In the genomic region with DNA sequence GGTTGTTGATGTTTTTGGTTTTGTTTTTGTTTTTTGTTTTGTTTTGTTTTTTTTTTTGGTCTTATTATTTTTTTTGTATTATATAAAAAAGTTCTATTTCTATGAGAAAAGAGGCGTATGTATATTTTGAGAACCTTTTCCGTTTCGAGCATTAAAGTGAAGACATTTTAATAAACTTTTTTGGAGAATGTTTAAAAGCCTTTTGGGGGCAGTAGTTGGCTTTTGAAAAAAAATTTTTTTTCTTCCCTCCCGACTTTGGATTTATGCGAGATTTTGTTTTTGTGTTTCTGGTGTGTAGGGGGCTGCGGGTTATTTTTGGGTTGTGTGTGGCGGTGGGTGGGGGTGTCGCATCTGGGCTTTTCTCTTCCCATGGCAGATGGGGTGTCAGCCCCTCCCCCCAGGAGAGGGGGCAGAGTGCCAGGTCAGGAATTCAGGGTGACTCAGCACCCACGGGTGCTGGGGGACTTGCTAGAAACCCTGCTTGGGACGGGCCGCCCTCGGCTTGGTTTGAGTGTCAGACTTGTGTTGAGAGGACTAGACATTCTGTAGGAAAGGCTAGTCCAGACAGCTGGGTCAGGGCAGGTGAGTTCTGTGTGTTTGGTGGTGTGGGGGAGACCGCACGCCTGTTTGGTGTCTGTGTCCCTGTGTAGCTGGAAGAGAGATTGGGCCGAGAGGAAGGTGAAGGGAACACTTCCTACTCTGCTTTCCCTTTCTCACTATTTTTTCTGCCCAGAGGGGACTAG, we compare ENCODE assay signal across 8 mouse cellular contexts. TPM values are rescaled to one million over a fixed set of nuclear protein-coding genes. Genes with fewer than 3 reads are reported as not detected.
A peak's percentile ranks its signal among the peaks of the same experiment; 100 is the strongest.
DNase-seq lines count a peak whose midpoint lies in the region; ATAC-seq and TF ChIP-seq lines count a peak whose summit lies in the region.

No protein-coding gene starts in this region.

- H3K4me3 ChIP-seq in bone marrow macrophage, adult 2 months (ENCODE audit: insufficient read depth, low read length) = peak overlapping the region; percentile 96
- H3K4me3 ChIP-seq in intestine, postnatal 0 days (ENCODE audit: low read depth, low read length) = peak overlapping the region; percentile 82
- peak overlapping the region; percentile 71 for H3K4me3 ChIP-seq in liver, embryonic 15.5 days (replicated peaks)
- H3K4me3 ChIP-seq in olfactory bulb, adult 2 months (ENCODE audit: insufficient read depth, low read depth, low read length) = peak overlapping the region; percentile 68; the same call in 1 of the 2 replicates

- H3K4me2 ChIP-seq in intestine, postnatal 0 days (replicated peaks; ENCODE audit: low read depth) = peak overlapping the region; percentile 80
- peak overlapping the region; percentile 91 for H3K4me2 ChIP-seq in liver, embryonic 15.5 days

- TF ChIP-seq CTCF in bone marrow macrophage, adult 2 months (IDR thresholded peaks at IDR 0.05; ENCODE audit: low read depth, low read length) = no peak
- no peak for TF ChIP-seq CTCF in intestine, postnatal 0 days (IDR thresholded peaks at IDR 0.05; ENCODE audit: low read depth)
- no peak for TF ChIP-seq CTCF in olfactory bulb, adult 2 months (IDR thresholded peaks at IDR 0.05; ENCODE audit: insufficient read depth, low read depth, low read length)

- peak overlapping the region; percentile 94 for H3K9ac ChIP-seq in intestine, postnatal 0 days (ENCODE audit: low read depth, low read length)
- peak overlapping the region; percentile 55 for H3K9ac ChIP-seq in liver, embryonic 15.5 days

- WGBS in intestine, postnatal 0 days = 39% methylated on average over 15 of the region's 15 CpGs
- WGBS in liver, embryonic 15.5 days (ENCODE audit: insufficient replicate concordance) = 18% methylated on average over 15 of the region's 15 CpGs
- 47% methylated on average over 15 of the region's 15 CpGs for WGBS in olfactory bulb, adult 2 months

- ATAC-seq in intestine, postnatal 0 days = no peak
- ATAC-seq in liver, embryonic 15.5 days (ENCODE audit: insufficient read depth) = no peak

- H3K36me3 ChIP-seq in intestine, postnatal 0 days (ENCODE audit: control insufficient read depth, insufficient read depth) = peaks cover 6% of the 10 kb centered on the region; the same call in 1 of the 2 replicates
- H3K36me3 ChIP-seq in liver, embryonic 15.5 days (replicated peaks) = peaks cover 4% of the 10 kb centered on the region; the same call in 1 of the 2 replicates

- DNase-seq in layer of hippocampus, adult 11-12 months (ENCODE audit: low spot score) = peak; percentile 74
- no peak for DNase-seq in layer of hippocampus, adult 9-10 months (ENCODE audit: low spot score)
- peak; percentile 79 for DNase-seq in gastrocnemius, postnatal 14 days
- DNase-seq in embryo, embryonic 9.5 days (ENCODE audit: extremely low spot score) = no peak

- H3K4me1 ChIP-seq in bone marrow macrophage, adult 2 months (ENCODE audit: control insufficient read depth, insufficient read depth, low read length) = peaks cover 23% of the 10 kb centered on the region
- 0 out of 2 replicates have a peak, but pooled peaks cover 3% of the 10 kb centered on the region for H3K4me1 ChIP-seq in intestine, postnatal 0 days (replicated peaks; ENCODE audit: control insufficient read depth, insufficient read depth, low read length)
- H3K4me1 ChIP-seq in liver, embryonic 15.5 days (replicated peaks) = peaks cover 62% of the 10 kb centered on the region
- H3K4me1 ChIP-seq in olfactory bulb, adult 2 months (ENCODE audit: control insufficient read depth, insufficient read depth, low read length) = peaks cover 31% of the 10 kb centered on the region

- intact Hi-C loops in gastrocnemius, postnatal 14 days (cut with DNase I; ENCODE audit: low total_unique reads) = no loop called here

- H3K27ac ChIP-seq in bone marrow macrophage, adult 2 months (ENCODE audit: insufficient read depth, low read depth, low read length) = peak overlapping the region; percentile 95
- H3K27ac ChIP-seq in intestine, postnatal 0 days (ENCODE audit: low read depth, low read length) = peak overlapping the region; percentile 51
- peak overlapping the region; percentile 35; the same call in 1 of the 2 replicates for H3K27ac ChIP-seq in liver, embryonic 15.5 days (replicated peaks)
- H3K27ac ChIP-seq in olfactory bulb, adult 2 months (ENCODE audit: insufficient read depth, low read depth, low read length) = no peak overlapping the region

- no peaks in the 10 kb centered on the region for H3K27me3 ChIP-seq in intestine, postnatal 0 days (replicated peaks; ENCODE audit: control insufficient read depth, insufficient read depth, low read length)
- H3K27me3 ChIP-seq in liver, embryonic 15.5 days = peaks cover 60% of the 10 kb centered on the region

- TF ChIP-seq POLR2A in bone marrow macrophage, adult 2 months (IDR thresholded peaks at IDR 0.05; ENCODE audit: borderline replicate concordance, low read depth, low read length) = no peak
- no peak for TF ChIP-seq POLR2A in olfactory bulb, adult 2 months (IDR thresholded peaks at IDR 0.05; ENCODE audit: insufficient read depth, low read depth, low read length)

- no peaks in the 10 kb centered on the region for H3K9me3 ChIP-seq in intestine, postnatal 0 days (ENCODE audit: control insufficient read depth)
- H3K9me3 ChIP-seq in liver, embryonic 15.5 days (replicated peaks) = no peaks in the 10 kb centered on the region

RNA-seq across cellular contexts. Expression of a gene that starts 0.8 kb away (rescaled TPM):
- polyA plus RNA-seq in bone marrow macrophage, adult 2 months (2012; ENCODE audit: insufficient read depth, insufficient read length, missing spikeins) = 129 and 138 TPM in 2 replicates
- 10 to 100 TPM; 18.1 to 22.8 TPM for total RNA-seq in gastrocnemius, postnatal 14 days (2021)
- polyA plus RNA-seq in intestine, postnatal 0 days (2015; fragmentation: Nextera tagmentation; extraction: Ambion mirVana) = 25.0 and 26.8 TPM in 2 replicates
- 17.4 and 18.2 TPM in 2 replicates for polyA plus RNA-seq in liver, embryonic 15.5 days (2015; fragmentation: Nextera tagmentation; extraction: Ambion mirVana)
- 167 TPM in 1 of 2 replicates, not detected in the other for polyA plus RNA-seq in olfactory bulb, adult 2 months (2012; ENCODE audit: insufficient read depth, insufficient read length, low replicate concordance, missing spikeins)

RNA-seq across cellular contexts. Expression of a gene that starts 1.7 kb away (rescaled TPM):
- polyA plus RNA-seq in bone marrow macrophage, adult 2 months (2012; ENCODE audit: insufficient read depth, insufficient read length, missing spikeins) = 109 and 122 TPM in 2 replicates
- 100 to 1,000 TPM in 1 of 2 experiments, 10 to 100 TPM in 1; 66.9 to 120 TPM for total RNA-seq in gastrocnemius, postnatal 14 days (2021)
- polyA plus RNA-seq in intestine, postnatal 0 days (2015; fragmentation: Nextera tagmentation; extraction: Ambion mirVana) = 49.8 and 52.6 TPM in 2 replicates
- polyA plus RNA-seq in liver, embryonic 15.5 days (2015; fragmentation: Nextera tagmentation; extraction: Ambion mirVana) = 13.0 and 14.0 TPM in 2 replicates
- polyA plus RNA-seq in olfactory bulb, adult 2 months (2012; ENCODE audit: insufficient read depth, insufficient read length, low replicate concordance, missing spikeins) = not detected in 2 replicates

RNA-seq across cellular contexts. Expression of a gene that starts 29.1 kb away (rescaled TPM):
- 13.5 and 19.6 TPM in 2 replicates for polyA plus RNA-seq in bone marrow macrophage, adult 2 months (2012; ENCODE audit: insufficient read depth, insufficient read length, missing spikeins)
- total RNA-seq in gastrocnemius, postnatal 14 days (2021) = 10 to 100 TPM; 10.3 to 12.3 TPM
- polyA plus RNA-seq in intestine, postnatal 0 days (2015; fragmentation: Nextera tagmentation; extraction: Ambion mirVana) = 8.8 and 10.0 TPM in 2 replicates
- 0.63 TPM in 1 of 2 replicates, not detected in the other for polyA plus RNA-seq in liver, embryonic 15.5 days (2015; fragmentation: Nextera tagmentation; extraction: Ambion mirVana)
- polyA plus RNA-seq in olfactory bulb, adult 2 months (2012; ENCODE audit: insufficient read depth, insufficient read length, low replicate concordance, missing spikeins) = not detected in 2 replicates

RNA-seq across cellular contexts. Expression of a gene that starts 58.5 kb away (rescaled TPM):
- polyA plus RNA-seq in bone marrow macrophage, adult 2 months (2012; ENCODE audit: insufficient read depth, insufficient read length, missing spikeins) = 132 and 166 TPM in 2 replicates
- total RNA-seq in gastrocnemius, postnatal 14 days (2021) = 100 to 1,000 TPM; 158 to 180 TPM
- 173 and 174 TPM in 2 replicates for polyA plus RNA-seq in intestine, postnatal 0 days (2015; fragmentation: Nextera tagmentation; extraction: Ambion mirVana)
- 187 and 195 TPM in 2 replicates for polyA plus RNA-seq in liver, embryonic 15.5 days (2015; fragmentation: Nextera tagmentation; extraction: Ambion mirVana)
- not detected in 2 replicates for polyA plus RNA-seq in olfactory bulb, adult 2 months (2012; ENCODE audit: insufficient read depth, insufficient read length, low replicate concordance, missing spikeins)

Comparison
In these comparisons a context has a peak if more than half of its experiments do, and no peak if none do; other contexts are left out.
1. DNase-seq: peak in layer of hippocampus, adult 11-12 months (single experiment) and gastrocnemius, postnatal 14 days (single experiment); none in layer of hippocampus, adult 9-10 months (single experiment) and embryo, embryonic 9.5 days (single experiment).
2. RNA of a gene that starts 1.7 kb away (polyA plus RNA-seq): 109 to 122 TPM in bone marrow macrophage, adult 2 months, 49.8 to 52.6 TPM in intestine, postnatal 0 days and 13.0 to 14.0 TPM in liver, embryonic 15.5 days; not detected in olfactory bulb, adult 2 months; every median in the first group is over 10 times any median in the second.
3. Peak in every context shown above with its lines, with median percentiles within 50 percentile points of each other: H3K4me3 ChIP-seq.